Mouse (Mus musculus) CH12.LX (cell line): ENCODE results near the gene Fez1. TPM values are rescaled to one million over a fixed set of nuclear protein-coding genes. Genes with fewer than 3 reads are reported as not detected.

ENCODE experiments used
- DNase-seq: peaks from one replicate; pipeline ENCODE4 v3.0.0-alpha.2; 2013; ENCODE audit errors: extremely low read depth
- H3K27ac ChIP-seq: 2 replicates; pipeline ENCODE4 v1.5.1; 2012; ENCODE audit warnings: low read depth, mild to moderate bottlenecking, control low read depth, moderate library complexity; ENCODE audit not compliant: insufficient read depth
- H3K27me3 ChIP-seq: replicated peaks from 2 replicates; pipeline ENCODE3; 2012; ENCODE audit warnings: inconsistent platforms
- H3K36me3 ChIP-seq, 2 experiments: replicated peaks in 1 of 2; 2 replicates each; pipeline versions ENCODE3 to v1.6.1; 2012; ENCODE audit warnings: inconsistent platforms in 1 of 2, low read length in 1 of 2, mild to moderate bottlenecking in 1 of 2, mixed read lengths in 1 of 2, moderate library complexity in 1 of 2; ENCODE audit not compliant: control insufficient read depth in 1 of 2, insufficient read depth in 1 of 2
- H3K4me1 ChIP-seq, 2 experiments: 2 replicates each; pipeline ENCODE4 v1.6.1; 2012; ENCODE audit warnings: inconsistent platforms in 1 of 2, moderate library complexity in 1 of 2; ENCODE audit not compliant: insufficient read depth in 2 of 2, control insufficient read depth in 1 of 2
- H3K4me2 ChIP-seq: 2 replicates; pipeline ENCODE4 v1.6.1; 2012; ENCODE audit warnings: low read depth, mild to moderate bottlenecking, control low read depth; ENCODE audit not compliant: poor library complexity, insufficient read depth, severe bottlenecking
- H3K4me3 ChIP-seq, 3 experiments: fragments of 150-350 bp in 1 of 3; sonication (generic) in 1 of 3; replicated peaks in 1 of 3; 2 replicates each; pipeline versions ENCODE3 to v1.5.1; 2011 to 2012; ENCODE audit warnings: low read depth in 2 of 3, low read length in 2 of 3, mild to moderate bottlenecking in 2 of 3, moderate library complexity in 2 of 3, control low read depth in 1 of 3, improper control_type of control experiment in 1 of 3, inconsistent platforms in 1 of 3, mixed read lengths in 1 of 3; ENCODE audit not compliant: poor library complexity in 1 of 3
- H3K79me2 ChIP-seq: replicated peaks from 2 replicates; pipeline ENCODE4 v1.6.1; 2012; ENCODE audit warnings: mild to moderate bottlenecking, moderate library complexity; ENCODE audit not compliant: control insufficient read depth, poor library complexity, insufficient read depth, severe bottlenecking; ENCODE audit errors: extremely low read depth
- H3K9ac ChIP-seq: 2 replicates; pipeline ENCODE4 v1.6.1; 2012; ENCODE audit warnings: low read depth, mild to moderate bottlenecking, control low read depth, moderate library complexity; ENCODE audit not compliant: insufficient read depth
- H3K9me3 ChIP-seq: replicated peaks from 2 replicates; pipeline ENCODE3; 2012; ENCODE audit warnings: low read length, inconsistent platforms, mixed read lengths
- BHLHE40 ChIP-seq: IDR thresholded peaks from 2 replicates; pipeline ENCODE4 v1.6.1; 2011; ENCODE audit warnings: mild to moderate bottlenecking, low read depth, low read length, improper control_type of control experiment
- CTCF ChIP-seq, 2 experiments: IDR thresholded peaks in 1 of 2; conservative IDR thresholded peaks in 1 of 2; 2 replicates each; pipeline ENCODE4 v1.5.1; 2011 to 2012; ENCODE audit warnings: low read depth in 2 of 2, low read length in 2 of 2, improper control_type of control experiment in 1 of 2, inconsistent platforms in 1 of 2, mild to moderate bottlenecking in 1 of 2, moderate library complexity in 1 of 2
- E2F4 ChIP-seq: IDR thresholded peaks from 2 replicates; pipeline ENCODE4 v1.6.1; 2011; ENCODE audit warnings: low read depth, low read length, improper control_type of control experiment; ENCODE audit not compliant: insufficient replicate concordance
- ELF1 ChIP-seq: IDR thresholded peaks from 2 replicates; pipeline ENCODE4 v1.6.1; 2014; ENCODE audit warnings: low read depth, mild to moderate bottlenecking, inconsistent platforms, low read length, improper control_type of control experiment
- EP300 ChIP-seq: IDR thresholded peaks from 2 replicates; pipeline ENCODE4 v1.6.1; 2011; ENCODE audit warnings: low read length, improper control_type of control experiment
- ETS1 ChIP-seq: conservative IDR thresholded peaks from 2 replicates; pipeline ENCODE4 v1.6.1; 2012; ENCODE audit warnings: low read depth, mild to moderate bottlenecking, inconsistent platforms, low read length, improper control_type of control experiment, moderate library complexity
- JUN ChIP-seq: IDR thresholded peaks from 2 replicates; pipeline ENCODE4 v1.6.1; 2011; ENCODE audit warnings: low read depth, mild to moderate bottlenecking, low read length, improper control_type of control experiment, moderate library complexity; ENCODE audit not compliant: insufficient read depth
- JUND ChIP-seq: conservative IDR thresholded peaks from 2 replicates; pipeline ENCODE4 v1.6.1; 2011; ENCODE audit warnings: low read depth, low read length, improper control_type of control experiment
- KAT2A ChIP-seq: IDR thresholded peaks from 2 replicates; pipeline ENCODE4 v1.6.1; 2012; ENCODE audit warnings: low read length, improper control_type of control experiment, inconsistent platforms; ENCODE audit not compliant: insufficient replicate concordance
- MAFK ChIP-seq: IDR thresholded peaks from 2 replicates; pipeline ENCODE4 v1.6.1; 2011; ENCODE audit warnings: low read length, improper control_type of control experiment; ENCODE audit not compliant: insufficient replicate concordance
- MAZ ChIP-seq: IDR thresholded peaks from 2 replicates; pipeline ENCODE4 v1.6.1; 2012; ENCODE audit warnings: low read depth, mild to moderate bottlenecking, inconsistent platforms, low read length, improper control_type of control experiment, moderate library complexity
- POLR2AphosphoS2 ChIP-seq: IDR thresholded peaks from 2 replicates; pipeline ENCODE4 v1.6.1; 2011; ENCODE audit warnings: low read depth, low read length, improper control_type of control experiment
- RAD21 ChIP-seq: IDR thresholded peaks from 2 replicates; pipeline ENCODE4 v1.6.1; 2011; ENCODE audit warnings: low read depth, mild to moderate bottlenecking, low read length, improper control_type of control experiment, moderate library complexity
- SIN3A ChIP-seq: IDR thresholded peaks from 2 replicates; pipeline ENCODE4 v1.6.1; 2012; ENCODE audit warnings: low read length, improper control_type of control experiment, inconsistent platforms
- SMC3 ChIP-seq: IDR thresholded peaks from 2 replicates; pipeline ENCODE4 v1.6.1; 2011; ENCODE audit warnings: low read depth, low read length, improper control_type of control experiment
- TCF12 ChIP-seq: IDR thresholded peaks from 2 replicates; pipeline ENCODE4 v1.6.1; 2014; ENCODE audit warnings: low read depth, mild to moderate bottlenecking, inconsistent platforms, low read length, improper control_type of control experiment
- UBTF ChIP-seq: IDR thresholded peaks from 2 replicates; pipeline ENCODE4 v1.6.1; 2012; ENCODE audit warnings: low read depth, mild to moderate bottlenecking, inconsistent platforms, low read length, improper control_type of control experiment, moderate library complexity
- USF1 ChIP-seq: IDR thresholded peaks from 2 replicates; pipeline ENCODE4 v1.6.1; 2014; ENCODE audit warnings: low read depth, mild to moderate bottlenecking, inconsistent platforms, low read length, improper control_type of control experiment
- USF2 ChIP-seq: conservative IDR thresholded peaks from 2 replicates; pipeline ENCODE4 v1.6.1; 2011; ENCODE audit warnings: low read depth, low read length, improper control_type of control experiment
- dilution Hi-C: fragments of 300-500 bp; cut with MboI; formaldehyde crosslinking; loops from 2 replicates; pipeline ENCODE4 v1.14.3; 2020; ENCODE audit warnings: low sequenced_read_pairs; ENCODE audit not compliant: extremely low pct_unique_long_range_greater_than_20kb, extremely low pct_ligation_motif_present
- in situ Hi-C: fragments of 300-500 bp; cut with MboI; formaldehyde crosslinking; loops from 3 replicates; pipeline ENCODE4 v1.14.3; 2019; ENCODE audit warnings: low sequenced_read_pairs, low pct_ligation_motif_present, low pct_unique_long_range_greater_than_20kb, mixed read lengths
- polyA plus RNA-seq: library from polyadenylated mRNA; unstranded; fragments of >175 nt; gene quantifications from 2 replicates; pipeline ENCODE4 v1.2.1, GENCODE M21; 2012; ENCODE audit warnings: low read depth; ENCODE audit not compliant: insufficient read length
- total RNA-seq, 2 experiments: library from RNA; depleted of rRNA; stranded (reverse); fragments of 300-350 nt in 1 of 2; fragments of >200 nt in 1 of 2; gene quantifications; 2 replicates each; pipeline ENCODE4 v1.2.3; 2012 to 2014

Gene Fez1
- total and polyA plus RNA-seq, 3 experiments = not detected

- no peak for DNase-seq
- in situ Hi-C loops = no loop called here
- TF ChIP-seq JUND (no peak), ELF1 (no peak), USF2 (no peak), BHLHE40 (no peak), EP300 (no peak), KAT2A (no peak), E2F4 (no peak), CTCF (conservative IDR thresholded peaks at IDR 0.05 in 1 of 2, IDR thresholded peaks at IDR 0.05 in 1 of 2; ENCODE audit: low read depth in 2 of 2, low read length in 2 of 2) (no peak), TCF12 (no peak), SIN3A (no peak), ETS1 (no peak), MAFK (no peak), SMC3 (no peak), JUN (no peak), USF1 (no peak), MAZ (no peak), UBTF (no peak)
- H3K4me1 ChIP-seq = peaks cover 0 to 3% of the 10 kb centered on the region in 2 experiments; a peak in 2 of 4 replicates
- H3K9ac ChIP-seq = no peak overlapping the region
- H3K27me3 ChIP-seq = no peaks in the 10 kb centered on the region
- no peak overlapping the region for H3K27ac ChIP-seq
- dilution Hi-C loops = no loop called here
- no peaks in the 10 kb centered on the region for H3K79me2 ChIP-seq
- H3K4me2 ChIP-seq = no peak overlapping the region
- H3K9me3 ChIP-seq = no peaks in the 10 kb centered on the region
- no peak overlapping the region for H3K4me3 ChIP-seq
- H3K36me3 ChIP-seq = no peaks in the 10 kb centered on the region
Observed at GRCm38 (mm10) chr9:36803926-36804325, 17.7 kb upstream of the Fez1 start.

DNA sequence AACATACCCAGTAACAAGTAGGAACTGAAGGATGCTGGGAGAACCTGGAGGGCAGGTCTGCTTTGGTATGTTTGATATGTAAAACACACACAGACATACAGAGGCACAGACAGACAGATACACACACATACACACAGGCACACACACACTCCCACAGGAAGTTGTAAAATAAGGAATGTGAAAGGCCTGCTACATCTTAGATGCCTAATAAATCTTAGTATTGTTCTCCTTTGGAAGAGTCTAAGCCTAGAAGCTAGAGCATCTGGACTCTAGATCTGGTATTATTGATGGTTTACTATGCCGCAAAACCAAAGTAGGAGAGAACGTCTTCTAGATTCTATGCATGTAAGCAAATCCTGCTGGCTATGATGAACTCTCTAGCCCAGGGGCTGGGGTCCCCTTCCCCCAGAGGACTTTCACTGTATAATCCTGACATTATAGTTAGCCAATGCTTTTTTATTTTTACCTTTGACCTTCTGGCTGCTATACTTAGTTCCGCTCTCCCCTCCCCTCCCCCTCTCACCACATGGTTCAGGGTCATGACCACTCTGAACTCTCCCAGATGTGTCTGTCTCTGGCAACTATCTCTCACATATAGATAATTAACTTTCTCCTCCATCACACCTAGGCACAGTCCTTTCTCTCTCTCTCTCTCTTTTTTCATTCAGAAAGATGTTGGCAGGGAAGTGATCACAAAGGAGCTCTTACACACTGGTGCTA lies 16.2 kb upstream of the Fez1 start:
- H3K4me2 ChIP-seq = no peak overlapping the region
- H3K79me2 ChIP-seq = no peaks in the 10 kb centered on the region
- peaks cover 3% of the 10 kb centered on the region for H3K9me3 ChIP-seq
- in situ Hi-C loops (no loop called here), dilution Hi-C loops (no loop called here)
- TF ChIP-seq POLR2AphosphoS2 (no peak), RAD21 (no peak)
- no peak overlapping the region for H3K4me3 ChIP-seq
- H3K4me1 ChIP-seq = no peaks in the 10 kb centered on the region; a peak in 2 of 4 replicates
- no peak for DNase-seq
- no peak overlapping the region for H3K27ac ChIP-seq
- H3K36me3 ChIP-seq = no peaks in the 10 kb centered on the region
- no peaks in the 10 kb centered on the region for H3K27me3 ChIP-seq
- no peak overlapping the region for H3K9ac ChIP-seq
